Mouse (Mus musculus) intestine, embryonic 14.5 days (tissue): ENCODE results near the gene Gpr137. TPM values are rescaled to one million over a fixed set of nuclear protein-coding genes. Genes with fewer than 3 reads are reported as not detected.

Experiments used
- ATAC-seq: fragments of 200-750 bp; cut with Nextera tagmentation; replicated peaks from 2 replicates; pipeline ENCODE4 v1.8.0; 2017; ENCODE audit warnings: low read depth, moderate number of reproducible peaks, moderate TSS enrichment, moderate library complexity; ENCODE audit not compliant: low FRiP score, low TSS enrichment
- DNase-seq: peaks from one replicate; pipeline ENCODE4 v3.0.0-alpha.2; 2018; ENCODE audit warnings: low spot score
- H3K27ac ChIP-seq: fragments of 300-500 bp; sonication (generic); 2 replicates; pipeline ENCODE4 v1.5.1; 2014; ENCODE audit warnings: low read depth, mild to moderate bottlenecking, control low read depth
- H3K27me3 ChIP-seq: fragments of 300-500 bp; sonication (generic); replicated peaks from 2 replicates; pipeline ENCODE4 v1.6.1; 2014; ENCODE audit warnings: low read length, control low read depth; ENCODE audit not compliant: control insufficient read depth, insufficient read depth
- H3K36me3 ChIP-seq: fragments of 300-500 bp; sonication (generic); 2 replicates; pipeline ENCODE4 v1.6.1; 2014; ENCODE audit warnings: low read length, control low read depth; ENCODE audit not compliant: control insufficient read depth, insufficient read depth
- H3K4me1 ChIP-seq: fragments of 300-500 bp; sonication (generic); replicated peaks from 2 replicates; pipeline ENCODE4 v1.6.1; 2014; ENCODE audit warnings: low read length, control low read depth, mixed read lengths; ENCODE audit not compliant: control insufficient read depth, insufficient read depth
- H3K4me2 ChIP-seq: fragments of 300-500 bp; sonication (generic); 2 replicates; pipeline ENCODE4 v1.6.1; 2014; ENCODE audit warnings: low read length
- H3K4me3 ChIP-seq: fragments of 300-500 bp; sonication (generic); 2 replicates; pipeline ENCODE4 v1.5.1; 2014; ENCODE audit warnings: low read depth, low read length, control low read depth, mixed read lengths
- H3K9ac ChIP-seq: fragments of 300-500 bp; sonication (generic); 2 replicates; pipeline ENCODE4 v1.6.1; 2014; ENCODE audit warnings: mild to moderate bottlenecking, low read length
- H3K9me3 ChIP-seq: fragments of 300-500 bp; sonication (generic); 2 replicates; pipeline ENCODE4 v1.6.1; 2016; ENCODE audit warnings: low read length, control low read depth; ENCODE audit not compliant: control insufficient read depth
- WGBS: fragments of 180-500 bp; shearing (Covaris S2); extraction: QIAGEN DNeasy Blood & Tissue Kit; methylation state at CpG from one replicate; pipeline ENCODE4 v1.1.7; 2014; 5-methylcytosine and 5-hydroxymethylcytosine counted together
- polyA plus RNA-seq: library from polyadenylated mRNA; unstranded; fragments of >200 nt; fragmentation: Nextera tagmentation; extraction: Ambion mirVana; gene quantifications from 2 replicates; pipeline ENCODE4 v1.2.1, GENCODE M21; 2014

The Gpr137 gene
- polyA plus RNA-seq, 1 experiment from 2014 or later, result 20.2 TPM

DNA sequence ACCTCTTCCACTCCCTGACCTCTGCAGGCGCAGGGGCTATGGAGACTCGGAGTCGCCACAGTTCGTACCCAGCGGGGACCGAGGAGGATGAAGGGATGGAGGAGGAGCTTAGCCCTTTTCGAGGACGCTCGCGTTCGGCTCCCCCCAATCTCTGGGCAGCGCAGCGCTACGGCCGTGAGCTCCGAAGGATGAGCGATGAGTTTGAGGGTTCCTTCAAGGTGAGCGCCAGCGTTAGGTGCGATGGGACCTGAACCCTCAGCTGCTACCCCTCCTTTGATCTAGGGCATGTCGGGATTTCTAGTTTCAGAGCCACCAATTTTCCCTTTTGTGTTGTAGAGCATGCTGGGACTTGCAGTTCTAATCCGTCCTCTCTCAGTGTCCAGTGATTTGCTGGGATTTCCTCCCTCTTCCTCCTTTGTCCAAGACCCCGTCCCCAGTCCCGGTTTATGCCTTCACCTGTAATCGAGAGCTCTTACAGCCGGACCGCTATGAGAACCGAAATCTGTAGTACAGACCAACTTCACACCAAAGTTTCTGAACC lies 8.4 kb upstream of the Gpr137 start:
- H3K4me1 ChIP-seq, result peaks cover 20% of the 10 kb centered on the region
- peak overlapping the region; percentile 94 for H3K4me2 ChIP-seq
- peaks cover 30% of the 10 kb centered on the region for H3K36me3 ChIP-seq
- H3K27me3 ChIP-seq, result no peaks in the 10 kb centered on the region
- H3K9ac ChIP-seq, result peak overlapping the region; percentile 61
- DNase-seq (peak; percentile 84), ATAC-seq (peak; percentile 30)
- H3K4me3 ChIP-seq, result peak overlapping the region; percentile 52
- WGBS, result under 1% methylated on average over 28 of the region's 28 CpGs
- H3K9me3 ChIP-seq, result no peaks in the 10 kb centered on the region
- H3K27ac ChIP-seq, result peak overlapping the region; percentile 92

- H3K4me3 ChIP-seq, result peak overlapping the region; percentile 52
- H3K9me3 ChIP-seq, result no peaks in the 10 kb centered on the region
- H3K9ac ChIP-seq, result peak overlapping the region; percentile 61
- H3K4me2 ChIP-seq, result peak overlapping the region; percentile 94
- peaks cover 23% of the 10 kb centered on the region for H3K36me3 ChIP-seq
- peak overlapping the region; percentile 92; the same call in 1 of the 2 replicates for H3K27ac ChIP-seq
- DNase-seq (no peak), ATAC-seq (no peak)
- H3K27me3 ChIP-seq, result no peaks in the 10 kb centered on the region
- 58% methylated on average over 5 of the region's 5 CpGs for WGBS
- peaks cover 20% of the 10 kb centered on the region for H3K4me1 ChIP-seq
These were observed 7.7 kb upstream of the Gpr137 start for GRCm38 (mm10) chr19:6949951-6950350.

DNA sequence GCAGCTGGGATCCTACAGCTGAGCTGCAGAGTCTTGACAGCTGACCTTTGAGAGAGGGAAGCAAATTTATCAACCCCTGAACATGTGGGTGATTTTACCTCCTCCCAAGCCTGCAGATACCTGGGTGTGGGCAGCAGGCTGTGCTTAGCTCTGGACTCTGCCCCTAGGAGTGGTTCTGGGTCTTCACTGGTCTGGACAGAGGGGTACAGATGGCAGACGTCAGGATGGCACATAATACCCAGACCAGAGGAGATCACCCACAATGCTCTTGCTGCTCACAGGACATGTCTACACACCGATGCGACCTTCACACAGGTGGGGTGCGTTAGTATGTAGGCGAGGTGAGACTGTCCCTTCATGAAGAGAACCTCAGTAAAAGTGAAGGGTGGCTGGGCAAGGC lies 7.3 kb upstream of the Gpr137 start:
- 0 out of 2 replicates have a peak overlapping the region, but pooled peaks have one; percentile 52 for H3K4me3 ChIP-seq
- no peaks in the 10 kb centered on the region for H3K27me3 ChIP-seq
- H3K36me3 ChIP-seq, result peaks cover 19% of the 10 kb centered on the region
- no peak for DNase-seq
- H3K4me1 ChIP-seq, result peaks cover 20% of the 10 kb centered on the region
- 86% methylated on average over 5 of the region's 5 CpGs for WGBS
- no peak overlapping the region for H3K9ac ChIP-seq
- peak overlapping the region; percentile 94; the same call in 1 of the 2 replicates for H3K4me2 ChIP-seq
- no peak for ATAC-seq
- no peak overlapping the region for H3K27ac ChIP-seq
- H3K9me3 ChIP-seq, result no peaks in the 10 kb centered on the region

GRCm38 (mm10) chr19:6948186-6948585 lies 5.9 kb upstream of the Gpr137 start:
- no peak overlapping the region for H3K4me3 ChIP-seq
- peaks cover 9% of the 10 kb centered on the region for H3K36me3 ChIP-seq
- no peaks in the 10 kb centered on the region for H3K9me3 ChIP-seq
- no peak for DNase-seq
- H3K4me2 ChIP-seq, result no peak overlapping the region
- no peak overlapping the region for H3K27ac ChIP-seq
- H3K9ac ChIP-seq, result no peak overlapping the region
- ATAC-seq, result no peak
- WGBS, result 78% methylated on average over 4 of the region's 4 CpGs
- H3K27me3 ChIP-seq, result no peaks in the 10 kb centered on the region
- peaks cover 18% of the 10 kb centered on the region for H3K4me1 ChIP-seq

- Histone ChIP-seq H3K36me3 (peaks cover 4% of the 10 kb centered on the region; the same call in 1 of the 2 replicates), H3K9ac (no peak overlapping the region)
These were observed 5.5 kb upstream of the Gpr137 start for GRCm38 (mm10) chr19:6947742-6948141.

GRCm38 (mm10) chr19:6943709-6944108 lies 1.4 kb upstream of the Gpr137 start:
- H3K9me3 ChIP-seq, result no peaks in the 10 kb centered on the region
- no peak overlapping the region for H3K27ac ChIP-seq
- no peak overlapping the region for H3K9ac ChIP-seq
- ATAC-seq (no peak), DNase-seq (no peak)
- peaks cover 3% of the 10 kb centered on the region; the same call in 1 of the 2 replicates for H3K36me3 ChIP-seq
- WGBS, result 89% methylated on average over 6 of the region's 6 CpGs
- peaks cover 12% of the 10 kb centered on the region for H3K4me1 ChIP-seq
- no peak overlapping the region for H3K4me2 ChIP-seq
- H3K27me3 ChIP-seq, result no peaks in the 10 kb centered on the region
- H3K4me3 ChIP-seq, result no peak overlapping the region

More at GRCm38 (mm10) chr19:6947742-6948141, 5.5 kb upstream of the Gpr137 start:
- H3K27ac ChIP-seq, result no peak overlapping the region
- H3K4me1 ChIP-seq, result peaks cover 18% of the 10 kb centered on the region
- no peaks in the 10 kb centered on the region for H3K27me3 ChIP-seq
- WGBS, result 57% methylated on average over 4 of the region's 4 CpGs
- DNase-seq (no peak), ATAC-seq (no peak)
- no peak overlapping the region for H3K4me3 ChIP-seq
- H3K9me3 ChIP-seq, result no peaks in the 10 kb centered on the region
- H3K4me2 ChIP-seq, result no peak overlapping the region

DNA sequence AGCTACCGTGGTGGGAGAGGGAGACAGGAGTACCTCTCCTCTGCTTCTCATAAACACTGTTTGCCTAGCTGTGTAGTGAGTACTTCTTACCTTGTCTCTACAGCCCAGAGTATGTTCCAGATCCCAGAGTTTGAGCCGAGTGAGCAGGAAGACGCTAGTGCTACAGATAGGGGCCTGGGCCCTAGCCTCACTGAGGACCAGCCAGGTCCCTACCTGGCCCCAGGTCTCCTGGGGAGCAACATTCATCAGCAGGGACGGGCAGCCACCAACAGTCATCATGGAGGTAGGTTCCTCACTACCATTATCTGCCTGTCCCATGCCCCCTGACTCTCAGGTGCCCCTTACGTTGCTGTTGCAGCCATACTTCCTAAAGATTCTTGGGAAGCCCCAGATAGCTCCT lies 484 bp upstream of the Gpr137 start:
- H3K36me3 ChIP-seq, result peaks cover 3% of the 10 kb centered on the region; the same call in 1 of the 2 replicates
- H3K9ac ChIP-seq, result peak overlapping the region; percentile 71
- H3K4me3 ChIP-seq, result peak overlapping the region; percentile 77
- 30% methylated on average over 5 of the region's 5 CpGs for WGBS
- peak overlapping the region; percentile 99 for H3K4me2 ChIP-seq
- ATAC-seq, result no peak
- H3K9me3 ChIP-seq, result no peaks in the 10 kb centered on the region
- H3K27ac ChIP-seq, result peak overlapping the region; percentile 96
- H3K4me1 ChIP-seq, result peaks cover 12% of the 10 kb centered on the region
- no peaks in the 10 kb centered on the region for H3K27me3 ChIP-seq
- no peak for DNase-seq

DNA sequence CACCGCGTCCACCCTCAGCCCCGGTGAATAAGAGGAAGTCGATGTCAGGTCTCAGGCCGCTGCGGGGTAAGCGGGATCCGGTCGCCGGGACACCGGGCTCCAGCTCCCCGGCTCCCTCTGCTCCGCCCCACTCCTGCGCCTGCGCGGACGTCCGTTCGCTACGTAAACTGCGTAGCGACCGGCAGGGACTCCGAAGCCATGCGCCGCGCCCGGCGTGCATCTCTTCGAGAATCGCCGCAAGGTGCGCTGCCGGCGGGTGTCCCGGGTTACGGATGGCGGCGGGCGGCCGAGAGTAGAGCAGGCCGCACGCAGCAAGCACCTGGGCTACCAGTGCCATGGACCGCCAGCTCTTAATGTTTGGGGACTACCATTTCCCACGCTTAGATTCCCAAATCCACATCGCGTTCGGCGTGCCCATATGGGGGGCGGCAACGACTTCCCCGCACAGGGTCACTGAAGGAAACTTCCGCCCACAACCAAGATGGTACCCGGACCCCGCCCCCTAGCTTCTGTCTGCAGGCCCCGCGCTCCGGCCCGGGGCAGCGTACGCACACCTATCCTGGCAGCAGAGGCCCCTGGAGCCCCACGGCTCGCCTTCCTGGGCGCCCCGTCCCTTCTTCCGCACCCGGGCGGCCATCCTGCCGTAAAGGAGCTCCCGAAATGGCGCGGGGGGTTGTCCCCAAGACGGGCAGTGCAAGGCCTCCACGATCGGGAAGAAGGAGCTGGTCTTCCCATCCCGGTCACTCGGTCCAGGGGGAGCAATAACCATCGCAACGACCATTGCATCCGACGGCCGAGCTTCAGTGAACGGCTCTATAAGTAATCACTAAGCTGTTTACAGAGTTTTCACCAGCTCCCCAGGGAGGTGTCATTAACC lies 670 bp downstream of the Gpr137 start, which contains the start of gene Bad:
TSS of gene Bad (plus strand) at position 490 of the 877 bp plus-strand sequence.
- Histone ChIP-seq H3K4me1 (peaks cover 12% of the 10 kb centered on the region), H3K4me3 (peak within 1 kb of the TSS; percentile 77), H3K9me3 (no peaks in the 10 kb centered on the region), H3K4me2 (peak within 1 kb of the TSS; percentile 99), H3K36me3 (peaks cover 3% of the 10 kb centered on the region; the same call in 1 of the 2 replicates), H3K27ac (peak within 1 kb of the TSS; percentile 96), H3K9ac (peak within 1 kb of the TSS; percentile 71), H3K27me3 (no peaks in the 10 kb centered on the region)
- DNase-seq (peak; percentile 99), ATAC-seq (peak; percentile 82)
- WGBS, result under 1% methylated on average over 83 of the region's 83 CpGs
